Mouse (Mus musculus) cerebellum, adult 2 months (tissue): Measurements from ENCODE around the gene Bbs9.

Source experiments
- CTCF ChIP-seq: fragments of 200-500 bp; IDR thresholded peaks from 2 replicates; pipeline ENCODE4 v1.5.1; 2011; ENCODE audit warnings: low read depth, mild to moderate bottlenecking, control low read depth, low read length, moderate library complexity, borderline replicate concordance; ENCODE audit not compliant: insufficient read depth
- POLR2A ChIP-seq: fragments of 200-500 bp; IDR thresholded peaks from 2 replicates; pipeline ENCODE4 v1.6.1; 2011; ENCODE audit warnings: low read length, control low read depth, borderline replicate concordance; ENCODE audit not compliant: insufficient read depth

GRCm38 (mm10) chr9:22593032-22593431 is 117.5 kb downstream of the Bbs9 start:
- TF ChIP-seq POLR2A, result no peak
- TF ChIP-seq CTCF, result no peak
